Mouse (Mus musculus): ENCODE data around the gene Atxn2l.

GRCm38 (mm10) chr7:126499416-126499815, 3.8 kb downstream of the Atxn2l start:
- TF ChIP-seq EP300 (IDR thresholded peaks at IDR 0.05; ENCODE audit: insufficient read depth, low read depth, low read length) (no peak), POLR2A (IDR thresholded peaks at IDR 0.05; ENCODE audit: insufficient read depth, low read depth, low read length) (no peak), CTCF (IDR thresholded peaks at IDR 0.05) (no peak)

Data from heart, adult 2 months (tissue).